Comparison of ENCODE assay signal across 9 mouse cellular contexts in genomic region chr15:12578276-12578675, GRCm38 (mm10).
DNase-seq lines count a peak whose midpoint lies in the region; ATAC-seq lines count a peak whose summit lies in the region.
"Had no signal": no experiment of that assay in that cellular context is flagged by ENCODE, and none has a peak within 500 bp of the region (broad histone marks: within the 10 kb centered on the region; RNA-seq: fewer than 3 reads in every experiment).

No protein-coding gene starts in this region.

- H3K36me3 ChIP-seq in kidney, embryonic 15.5 days, result no peaks in the 10 kb centered on the region
- no peaks in the 10 kb centered on the region for H3K36me3 ChIP-seq in midbrain, embryonic 16.5 days (ENCODE audit: control insufficient read depth, insufficient read depth, low read length)
- H3K36me3 ChIP-seq: lung, embryonic 15.5 days had no signal

- DNase-seq in kidney, adult 11 months, result peak; percentile 12
- peak; percentile 34 for DNase-seq in adipocyte (ENCODE audit: low spot score)
- DNase-seq in embryo, embryonic 11 days, result peak; percentile 77
- DNase-seq in heart, postnatal 4 days, result peak; percentile 70
- peak; percentile 78 for DNase-seq in left cerebral cortex, postnatal 14 days (ENCODE audit: low spot score in 2 of 2)
- DNase-seq in thymus, postnatal 0 days (ENCODE audit: low spot score), result peak; percentile 60

- no peaks in the 10 kb centered on the region for H3K9me3 ChIP-seq in kidney, embryonic 15.5 days (replicated peaks)
- no peaks in the 10 kb centered on the region for H3K9me3 ChIP-seq in midbrain, embryonic 16.5 days (replicated peaks; ENCODE audit: control insufficient read depth, low read length, poor library complexity, severe bottlenecking)
- H3K9me3 ChIP-seq: lung, embryonic 15.5 days had no signal

- intact Hi-C loops in left cerebral cortex, postnatal 14 days (cut with DNase I), result loop anchor here (10.0 kb wide), 1 partner anchor 303 kb away; no protein-coding TSS in a partner anchor

- H3K4me1 ChIP-seq in kidney, embryonic 15.5 days, result peaks cover 14% of the 10 kb centered on the region
- H3K4me1 ChIP-seq in midbrain, embryonic 16.5 days (ENCODE audit: control insufficient read depth, insufficient read depth, low read length), result peaks cover 7% of the 10 kb centered on the region; the same call in 1 of the 2 replicates

- whole genome bisulfite sequencing in kidney, embryonic 15.5 days, result 51% methylated on average over 5 of the region's 5 CpGs
- 43% methylated on average over 5 of the region's 5 CpGs for WGBS in midbrain, embryonic 16.5 days

- H3K4me2 ChIP-seq in kidney, embryonic 15.5 days, result no peak overlapping the region
- H3K4me2 ChIP-seq in midbrain, embryonic 16.5 days (ENCODE audit: low read length), result no peak overlapping the region
- H3K4me2 ChIP-seq: lung, embryonic 15.5 days had no signal

- H3K27ac ChIP-seq in kidney, embryonic 15.5 days, result no peak overlapping the region
- no peak overlapping the region for H3K27ac ChIP-seq in midbrain, embryonic 16.5 days (ENCODE audit: low read length)
- H3K27ac ChIP-seq: lung, embryonic 15.5 days had no signal

- no peak for ATAC-seq in kidney, embryonic 15.5 days (replicated peaks; ENCODE audit: low FRiP score)
- peak; percentile 37; the same call in 1 of the 2 replicates for ATAC-seq in midbrain, embryonic 16.5 days

- no peak overlapping the region for H3K4me3 ChIP-seq in kidney, embryonic 15.5 days (replicated peaks)
- H3K4me3 ChIP-seq in midbrain, embryonic 16.5 days (ENCODE audit: low read depth, low read length), result no peak overlapping the region
- H3K4me3 ChIP-seq: lung, embryonic 15.5 days had no signal

- H3K27me3 ChIP-seq in kidney, embryonic 15.5 days, result no peaks in the 10 kb centered on the region
- no peaks in the 10 kb centered on the region for H3K27me3 ChIP-seq in midbrain, embryonic 16.5 days (ENCODE audit: control insufficient read depth, insufficient read depth, low read depth, low read length)
- H3K27me3 ChIP-seq: lung, embryonic 15.5 days had no signal

- H3K9ac ChIP-seq in kidney, embryonic 15.5 days, result no peak overlapping the region
- no peak overlapping the region for H3K9ac ChIP-seq in midbrain, embryonic 16.5 days (ENCODE audit: low read depth, low read length)
- H3K9ac ChIP-seq: lung, embryonic 15.5 days had no signal

Comparison
In these comparisons a context has a peak if more than half of its experiments do, and no peak if none do; other contexts are left out.
1. DNase-seq: peak in every context shown above with its lines; median percentile 78 in left cerebral cortex, postnatal 14 days; 77 in embryo, embryonic 11 days; 70 in heart, postnatal 4 days; 60 in thymus, postnatal 0 days; 34 in adipocyte; 12 in kidney, adult 11 months.